Mouse (Mus musculus) limb, embryonic 14.5 days (tissue): ENCODE measurements at regions not wholly inside any gene's neighbourhood (a gene's known extent, or its start where the extent isn't known, plus 50 kb on each side); places are given as distances from the start of the nearest gene placed in this dataset.

Source experiments
- ATAC-seq: fragments of 200-750 bp; cut with Nextera tagmentation; 2 replicates; pipeline ENCODE4 v1.8.0; 2017; ENCODE audit warnings: low read depth, moderate number of reproducible peaks, moderate TSS enrichment; ENCODE audit not compliant: low FRiP score
- DNase-seq: peaks from one replicate; pipeline ENCODE4 v3.0.0-alpha.2; 2015; ENCODE audit warnings: low spot score
- H3K27ac ChIP-seq: fragments of 300-500 bp; sonication (generic); replicated peaks from 2 replicates; pipeline ENCODE4 v1.5.1; 2014; ENCODE audit warnings: low read depth, mild to moderate bottlenecking, low read length, moderate library complexity, mixed read lengths
- H3K27me3 ChIP-seq: fragments of 300-500 bp; sonication (generic); 2 replicates; pipeline ENCODE4 v1.6.1; 2014; ENCODE audit warnings: low read length, mixed read lengths; ENCODE audit not compliant: control insufficient read depth, insufficient read depth
- H3K36me3 ChIP-seq: fragments of 300-500 bp; sonication (generic); 2 replicates; pipeline ENCODE4 v1.6.1; 2014; ENCODE audit warnings: mild to moderate bottlenecking, low read length, moderate library complexity, mixed read lengths; ENCODE audit not compliant: control insufficient read depth, insufficient read depth
- H3K4me1 ChIP-seq: fragments of 300-500 bp; sonication (generic); 2 replicates; pipeline ENCODE4 v1.6.1; 2014; ENCODE audit warnings: antibody characterized with exemption, low read length, mixed read lengths; ENCODE audit not compliant: control insufficient read depth, insufficient read depth
- H3K4me2 ChIP-seq: fragments of 300-500 bp; sonication (generic); replicated peaks from 2 replicates; pipeline ENCODE4 v1.6.1; 2014; ENCODE audit warnings: low read depth, mild to moderate bottlenecking, low read length, moderate library complexity; ENCODE audit not compliant: severe bottlenecking
- H3K4me3 ChIP-seq: fragments of 300-500 bp; sonication (generic); replicated peaks from 2 replicates; pipeline ENCODE4 v1.5.1; 2014; ENCODE audit warnings: low read length
- H3K9ac ChIP-seq: fragments of 300-500 bp; sonication (generic); 2 replicates; pipeline ENCODE4 v1.6.1; 2014; ENCODE audit warnings: mild to moderate bottlenecking, low read depth, low read length, moderate library complexity; ENCODE audit not compliant: severe bottlenecking
- H3K9me3 ChIP-seq: fragments of 300-500 bp; sonication (generic); 2 replicates; pipeline ENCODE4 v1.6.1; 2016; ENCODE audit warnings: low read length; ENCODE audit not compliant: control insufficient read depth
- POLR2A ChIP-seq: fragments of 200-500 bp; IDR thresholded peaks from 2 replicates; pipeline ENCODE4 v1.8.0; 2012; ENCODE audit warnings: inconsistent platforms, mild to moderate bottlenecking, moderate library complexity, borderline replicate concordance; ENCODE audit not compliant: insufficient read depth, insufficient read length; ENCODE audit errors: extremely low read depth
- WGBS: fragments of 180-500 bp; shearing (Covaris S2); extraction: QIAGEN DNeasy Blood & Tissue Kit; methylation state at CpG from one replicate; pipeline ENCODE4 v1.1.7; 2014; 5-methylcytosine and 5-hydroxymethylcytosine counted together

- Histone ChIP-seq H3K4me3 (no peak overlapping the region), H3K27ac (no peak overlapping the region), H3K27me3 (0 out of 2 replicates have a peak, but pooled peaks cover 3% of the 10 kb centered on the region), H3K4me2 (no peak overlapping the region), H3K9ac (no peak overlapping the region), H3K36me3 (no peaks in the 10 kb centered on the region), H3K4me1 (peaks cover 3% of the 10 kb centered on the region; the same call in 1 of the 2 replicates), H3K9me3 (no peaks in the 10 kb centered on the region)
- DNase-seq: no peak
- no peak for ATAC-seq
- WGBS: 80% methylated on average over 6 of the region's 6 CpGs
- no peak for TF ChIP-seq POLR2A
Measured at GRCm38 (mm10) chr2:116808113-116808512, 70.4 kb upstream of the Tmco5 start.

GRCm38 (mm10) chr2:116808554-116808953 is 69.9 kb upstream of the Tmco5 start:
- ATAC-seq: no peak
- Histone ChIP-seq H3K4me3 (no peak overlapping the region), H3K9me3 (no peaks in the 10 kb centered on the region), H3K36me3 (no peaks in the 10 kb centered on the region), H3K9ac (no peak overlapping the region), H3K27ac (no peak overlapping the region), H3K4me1 (peaks cover 8% of the 10 kb centered on the region), H3K27me3 (0 out of 2 replicates have a peak, but pooled peaks cover 3% of the 10 kb centered on the region), H3K4me2 (no peak overlapping the region)
- no peak for DNase-seq
- 92% methylated on average over 8 of the region's 8 CpGs for WGBS
- TF ChIP-seq POLR2A: no peak

- H3K4me3 ChIP-seq: no peak overlapping the region
- WGBS: 93% methylated on average over 16 of the region's 16 CpGs
- H3K4me2 ChIP-seq: no peak overlapping the region
- peaks cover 10% of the 10 kb centered on the region for H3K4me1 ChIP-seq
- no peaks in the 10 kb centered on the region for H3K36me3 ChIP-seq
- no peak for TF ChIP-seq POLR2A
- no peak overlapping the region for H3K9ac ChIP-seq
- H3K27ac ChIP-seq: no peak overlapping the region
- DNase-seq (no peak), ATAC-seq (no peak)
- H3K9me3 ChIP-seq: no peaks in the 10 kb centered on the region
- H3K27me3 ChIP-seq: no peaks in the 10 kb centered on the region
Measured at GRCm38 (mm10) chr2:116810116-116810515, 68.4 kb upstream of the Tmco5 start.

- peak; percentile 63 for ATAC-seq
- H3K27me3 ChIP-seq: no peaks in the 10 kb centered on the region
- no peaks in the 10 kb centered on the region for H3K36me3 ChIP-seq
- DNase-seq: peak; percentile 70
- no peak overlapping the region for H3K9ac ChIP-seq
- WGBS: 21% methylated on average over 13 of the region's 13 CpGs
- no peaks in the 10 kb centered on the region for H3K9me3 ChIP-seq
- H3K4me1 ChIP-seq: peaks cover 10% of the 10 kb centered on the region
- H3K4me3 ChIP-seq: no peak overlapping the region
- no peak for TF ChIP-seq POLR2A
- no peak overlapping the region; the same call in 1 of the 2 replicates for H3K27ac ChIP-seq
- peak overlapping the region; percentile 21 for H3K4me2 ChIP-seq
Measured at GRCm38 (mm10) chr2:116812869-116813558, 65.5 kb upstream of the Tmco5 start.

GRCm38 (mm10) chr2:116813559-116813895 is 65.0 kb upstream of the Tmco5 start:
- Histone ChIP-seq H3K4me1 (peaks cover 10% of the 10 kb centered on the region), H3K9ac (no peak overlapping the region), H3K4me2 (peak overlapping the region; percentile 21), H3K27ac (no peak overlapping the region; the same call in 1 of the 2 replicates), H3K36me3 (no peaks in the 10 kb centered on the region), H3K9me3 (no peaks in the 10 kb centered on the region), H3K4me3 (no peak overlapping the region), H3K27me3 (no peaks in the 10 kb centered on the region)
- no peak for TF ChIP-seq POLR2A
- 29% methylated on average over 5 of the region's 5 CpGs for WGBS
- DNase-seq (no peak), ATAC-seq (no peak)
